Mouse (Mus musculus) testis, adult 2 months (tissue): Measurements from ENCODE around the gene Noa1. TPM values are rescaled to one million over a fixed set of nuclear protein-coding genes. Genes with fewer than 3 reads are reported as not detected.

Experiments used
- H3K27ac ChIP-seq: fragments of 200-500 bp; 2 replicates; pipeline ENCODE4 v1.5.1; 2012; ENCODE audit warnings: low read depth, low read length; ENCODE audit not compliant: control insufficient read depth, insufficient read depth
- H3K27me3 ChIP-seq: fragments of 200-500 bp; 2 replicates; pipeline ENCODE4 v1.6.1; 2012; ENCODE audit warnings: mild to moderate bottlenecking, low read length, moderate library complexity; ENCODE audit not compliant: control insufficient read depth, insufficient read depth
- H3K36me3 ChIP-seq: fragments of 200-500 bp; 2 replicates; pipeline ENCODE4 v1.6.1; 2012; ENCODE audit warnings: mild to moderate bottlenecking, low read length; ENCODE audit not compliant: control insufficient read depth, insufficient read depth
- H3K4me1 ChIP-seq: fragments of 200-500 bp; 2 replicates; pipeline ENCODE4 v1.6.1; 2012; ENCODE audit warnings: low read length; ENCODE audit not compliant: control insufficient read depth, insufficient read depth
- H3K4me3 ChIP-seq: fragments of 200-500 bp; 2 replicates; pipeline ENCODE4 v1.5.1; 2012; ENCODE audit warnings: low read depth, mild to moderate bottlenecking, low read length, moderate library complexity, mixed read lengths; ENCODE audit not compliant: control insufficient read depth
- CTCF ChIP-seq: fragments of 200-500 bp; IDR thresholded peaks from 2 replicates; pipeline ENCODE4 v1.5.1; 2012; ENCODE audit warnings: low read depth, mild to moderate bottlenecking, inconsistent platforms, low read length, moderate library complexity; ENCODE audit not compliant: control insufficient read depth, insufficient read depth, insufficient replicate concordance
- POLR2A ChIP-seq: fragments of 200-500 bp; IDR thresholded peaks from 2 replicates; pipeline ENCODE4 v1.6.1; 2012; ENCODE audit warnings: low read depth, mild to moderate bottlenecking, inconsistent platforms, low read length, moderate library complexity; ENCODE audit not compliant: control insufficient read depth
- polyA plus RNA-seq: library from polyadenylated mRNA; depleted of rRNA; stranded (reverse); fragments of >200 nt; gene quantifications from 2 replicates; pipeline ENCODE4 v1.2.3, GENCODE M21; 2012

The Noa1 gene
- polyA plus RNA-seq, 1 experiment: 5.1 TPM

DNA sequence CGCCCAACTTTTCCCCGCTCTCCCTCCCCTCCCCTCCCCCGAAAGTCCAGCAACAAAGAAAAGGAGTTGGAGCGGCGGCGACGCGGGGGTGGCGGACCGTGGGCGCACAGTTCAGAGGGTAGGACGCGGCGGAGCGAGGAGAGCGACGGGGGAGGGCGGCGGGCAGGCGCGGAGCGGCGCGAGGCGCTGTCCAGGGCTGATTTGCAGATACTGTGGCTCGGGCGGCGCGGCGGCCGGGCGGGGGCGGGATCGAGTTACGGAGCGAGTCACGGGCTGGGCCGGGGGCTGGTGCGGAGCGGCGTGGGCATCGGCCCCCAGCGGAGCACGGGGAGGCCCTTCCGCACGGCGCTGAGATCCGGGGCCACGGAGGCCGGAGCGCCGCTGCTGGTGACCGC is 44.2 kb downstream of the Noa1 start:
- Histone ChIP-seq H3K4me1 (peaks cover 11% of the 10 kb centered on the region), H3K27ac (peak overlapping the region; percentile 34)
- TF ChIP-seq POLR2A: no peak
- no peak for TF ChIP-seq CTCF

DNA sequence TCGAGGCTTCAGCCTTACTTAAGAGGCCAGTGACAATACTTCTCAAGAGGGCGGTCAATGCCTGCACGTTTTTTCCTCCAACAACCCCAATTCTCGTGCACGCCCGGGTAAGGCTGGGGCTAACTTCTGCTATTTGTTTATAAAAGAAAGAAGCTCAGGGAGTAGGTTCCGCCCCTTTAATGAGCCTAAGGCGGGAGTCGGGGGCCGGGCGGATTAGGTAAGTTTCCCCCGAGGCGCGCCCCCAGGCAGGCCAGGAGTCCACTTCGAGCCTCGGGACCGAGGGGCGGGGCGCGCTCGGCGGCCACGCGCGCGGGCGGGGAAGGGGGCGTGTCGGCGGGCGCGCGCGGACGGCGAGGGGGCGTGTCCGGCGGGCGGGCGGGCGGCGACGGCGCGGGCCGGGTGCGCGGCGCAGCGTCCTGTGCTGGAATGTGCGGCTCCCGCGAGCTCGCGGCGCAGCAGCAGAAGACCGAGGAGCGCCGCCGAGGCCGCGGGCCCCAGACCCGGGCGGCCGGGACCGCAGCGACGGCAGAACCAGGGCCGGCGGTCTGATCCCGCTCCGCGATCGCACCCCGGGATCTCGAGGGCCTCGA is 44.7 kb downstream of the Noa1 start, which contains the start of gene Rest:
TSS of gene Rest (plus strand) at position 411 of the 590 bp plus-strand sequence.
- Histone ChIP-seq H3K4me3 (peak within 1 kb of the TSS; percentile 96), H3K36me3 (no peaks in the 10 kb centered on the region), H3K4me1 (peaks cover 11% of the 10 kb centered on the region), H3K27me3 (no peaks in the 10 kb centered on the region), H3K27ac (peak within 1 kb of the TSS; percentile 71)
- TF ChIP-seq CTCF: no peak
- peak; percentile 52; the same call in 1 of the 2 replicates for TF ChIP-seq POLR2A

More for the DNA sequence above, 44.2 kb downstream of the Noa1 start:
- Histone ChIP-seq H3K36me3 (no peaks in the 10 kb centered on the region), H3K27me3 (no peaks in the 10 kb centered on the region), H3K4me3 (peak overlapping the region; percentile 96)

- no peaks in the 10 kb centered on the region for H3K27me3 ChIP-seq
- H3K4me3 ChIP-seq: no peak overlapping the region
- no peak overlapping the region for H3K27ac ChIP-seq
- peaks cover 8% of the 10 kb centered on the region for H3K4me1 ChIP-seq
- TF ChIP-seq CTCF (no peak), POLR2A (no peak)
- H3K36me3 ChIP-seq: no peaks in the 10 kb centered on the region
Measured at GRCm38 (mm10) chr5:77262105-77262504, 47.8 kb downstream of the Noa1 start.

DNA sequence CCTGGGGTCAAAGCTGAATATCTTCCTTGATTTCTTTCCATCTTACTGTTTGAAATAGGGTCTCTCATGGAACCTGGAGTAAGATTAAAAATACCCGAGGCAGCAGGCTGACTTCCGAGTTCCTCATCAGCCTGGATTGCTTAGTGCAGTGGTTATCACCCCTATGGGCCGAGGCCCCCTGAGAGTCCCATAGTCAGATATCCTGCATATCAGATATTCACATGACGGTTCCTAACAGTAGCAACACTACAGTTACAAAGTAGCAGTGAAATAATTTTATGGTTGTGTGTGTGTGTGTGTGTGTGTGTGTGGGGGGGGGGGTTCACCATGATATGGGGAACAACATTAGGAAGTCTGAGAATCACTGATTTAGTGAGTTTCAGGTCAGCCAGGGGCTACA is 48.7 kb downstream of the Noa1 start:
- no peak overlapping the region for H3K27ac ChIP-seq

GRCm38 (mm10) chr5:77260141-77260540 is 49.7 kb downstream of the Noa1 start:
- no peak for TF ChIP-seq CTCF
- TF ChIP-seq POLR2A: no peak
- Histone ChIP-seq H3K27ac (no peak overlapping the region), H3K36me3 (no peaks in the 10 kb centered on the region), H3K4me1 (peaks cover 3% of the 10 kb centered on the region), H3K27me3 (no peaks in the 10 kb centered on the region), H3K4me3 (no peak overlapping the region)

More for the DNA sequence above, 48.7 kb downstream of the Noa1 start:
- no peaks in the 10 kb centered on the region for H3K36me3 ChIP-seq
- TF ChIP-seq POLR2A (no peak), CTCF (no peak)
- peaks cover 3% of the 10 kb centered on the region for H3K4me1 ChIP-seq
- no peaks in the 10 kb centered on the region for H3K27me3 ChIP-seq
- H3K4me3 ChIP-seq: no peak overlapping the region

DNA sequence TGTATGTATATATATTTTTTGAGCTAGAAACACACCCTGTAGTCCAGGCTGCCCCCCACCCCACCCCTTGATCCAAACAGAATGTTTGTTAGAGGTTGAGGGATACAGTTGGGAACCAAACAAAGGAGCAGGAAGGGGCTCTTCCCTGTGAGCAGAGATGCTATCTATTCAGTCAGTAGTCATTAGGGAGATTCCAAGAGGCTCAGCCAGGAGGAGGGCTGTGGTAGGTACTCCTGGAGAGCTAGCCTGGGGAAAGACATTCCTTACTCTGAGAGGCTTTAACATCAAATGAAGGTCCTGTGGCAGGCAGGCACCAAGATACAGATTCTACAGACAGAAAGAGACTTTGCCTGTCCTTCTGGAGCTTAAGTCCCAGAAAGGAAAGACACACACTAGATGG is 50.6 kb downstream of the Noa1 start:
- no peaks in the 10 kb centered on the region for H3K4me1 ChIP-seq
- TF ChIP-seq CTCF: no peak
- no peak for TF ChIP-seq POLR2A
- H3K27me3 ChIP-seq: no peaks in the 10 kb centered on the region
- no peaks in the 10 kb centered on the region for H3K36me3 ChIP-seq
- H3K4me3 ChIP-seq: no peak overlapping the region
- H3K27ac ChIP-seq: no peak overlapping the region

DNA sequence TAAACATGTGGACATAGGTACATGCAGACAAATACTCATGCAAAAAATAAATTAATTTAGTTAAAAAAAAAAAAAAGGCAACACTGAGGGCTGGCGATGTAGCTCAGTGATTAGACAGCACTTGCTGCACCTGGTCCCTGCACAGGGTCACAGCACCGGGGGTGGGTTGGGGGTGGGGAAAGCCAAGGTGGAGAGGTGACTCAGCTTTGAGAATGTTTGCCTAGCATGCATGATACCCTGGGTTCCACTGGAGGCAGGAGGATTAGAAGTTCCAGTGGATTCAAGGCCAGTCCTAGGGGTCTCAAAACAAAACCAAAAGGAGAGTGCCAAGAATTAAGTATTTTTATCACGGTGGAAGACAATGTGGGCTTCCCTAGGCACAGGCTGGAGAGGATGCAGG is 52.3 kb downstream of the Noa1 start:
- no peaks in the 10 kb centered on the region for H3K4me1 ChIP-seq
- no peaks in the 10 kb centered on the region for H3K36me3 ChIP-seq
- no peak overlapping the region for H3K4me3 ChIP-seq
- TF ChIP-seq CTCF (no peak), POLR2A (no peak)
- no peak overlapping the region for H3K27ac ChIP-seq
- H3K27me3 ChIP-seq: no peaks in the 10 kb centered on the region

DNA sequence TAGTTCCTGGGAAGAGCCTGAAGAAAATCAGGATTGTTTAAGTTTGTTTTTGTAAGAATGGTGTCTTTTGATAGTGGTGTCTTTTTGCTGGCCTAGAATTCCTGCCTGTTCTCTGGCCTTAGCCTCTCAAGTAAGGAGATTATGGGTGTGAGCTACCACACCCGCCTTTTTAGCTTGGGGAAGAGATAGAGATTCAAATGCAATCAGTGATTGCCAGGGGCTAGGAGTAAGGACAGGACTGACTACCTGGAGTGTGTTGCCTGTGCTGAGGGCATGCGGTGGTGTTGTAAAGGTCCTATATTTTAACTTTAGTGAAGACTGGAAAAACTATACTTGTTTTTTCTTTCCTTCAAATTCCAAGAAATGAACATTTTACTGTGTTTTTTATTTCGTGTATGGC is 55.5 kb downstream of the Noa1 start:
- H3K27ac ChIP-seq: no peak overlapping the region
- no peak for TF ChIP-seq CTCF
- TF ChIP-seq POLR2A: no peak

More for the DNA sequence above, 55.5 kb downstream of the Noa1 start:
- H3K4me1 ChIP-seq: no peaks in the 10 kb centered on the region
- no peaks in the 10 kb centered on the region for H3K36me3 ChIP-seq
- no peak overlapping the region for H3K4me3 ChIP-seq
- no peaks in the 10 kb centered on the region for H3K27me3 ChIP-seq
